In genomic region chr2:66440711-66441110, GRCm38 (mm10) we compare ENCODE assay signal across 9 mouse cellular contexts. TPM values are rescaled to one million over a fixed set of nuclear protein-coding genes. Genes with fewer than 3 reads are reported as not detected.
A peak's percentile ranks its signal among the peaks of the same experiment; 100 is the strongest.
DNase-seq lines count a peak whose midpoint lies in the region; ATAC-seq lines count a peak whose summit lies in the region.
"Had no signal": no experiment of that assay in that cellular context is flagged by ENCODE, and none has a peak within 500 bp of the region (broad histone marks: within the 10 kb centered on the region; RNA-seq: fewer than 3 reads in every experiment).

Scn1a (minus strand) TSS chr2:66440840.

- H3K9me3 ChIP-seq in forebrain, embryonic 14.5 days (replicated peaks; ENCODE audit: control insufficient read depth, low read length), result no peaks in the 10 kb centered on the region
- no peaks in the 10 kb centered on the region for H3K9me3 ChIP-seq in neural tube, embryonic 13.5 days
- H3K9me3 ChIP-seq: liver, embryonic 15.5 days had no signal

- H3K4me2 ChIP-seq in forebrain, embryonic 14.5 days (ENCODE audit: low read length), result peak within 1 kb of the TSS; percentile 58
- peak within 1 kb of the TSS; percentile 71 for H3K4me2 ChIP-seq in neural tube, embryonic 13.5 days
- H3K4me2 ChIP-seq: liver, embryonic 15.5 days had no signal

- 0 out of 2 replicates have a peak, but pooled peaks cover 3% of the 10 kb centered on the region for H3K4me1 ChIP-seq in forebrain, embryonic 14.5 days (ENCODE audit: control insufficient read depth, insufficient read depth, low read length)
- H3K4me1 ChIP-seq in neural tube, embryonic 13.5 days (replicated peaks), result peaks cover 14% of the 10 kb centered on the region
- H3K4me1 ChIP-seq: liver, embryonic 15.5 days had no signal

- WGBS in forebrain, embryonic 14.5 days, result 16% methylated on average over 7 of the region's 7 CpGs
- 6% methylated on average over 7 of the region's 7 CpGs for WGBS in neural tube, embryonic 13.5 days

- peak within 1 kb of the TSS; percentile 46; the same call in 1 of the 2 replicates for H3K9ac ChIP-seq in forebrain, embryonic 14.5 days (ENCODE audit: low read length)
- peak within 1 kb of the TSS; percentile 65 for H3K9ac ChIP-seq in neural tube, embryonic 13.5 days
- H3K9ac ChIP-seq: liver, embryonic 15.5 days had no signal

- no peak for ATAC-seq in forebrain, embryonic 14.5 days
- ATAC-seq in neural tube, embryonic 13.5 days (ENCODE audit: low read depth), result 0 out of 2 replicates have a peak, but pooled peaks have one; percentile 38

- no peaks in the 10 kb centered on the region for H3K36me3 ChIP-seq in forebrain, embryonic 14.5 days (ENCODE audit: control insufficient read depth, insufficient read depth, low read length)
- H3K36me3 ChIP-seq in neural tube, embryonic 13.5 days, result no peaks in the 10 kb centered on the region
- H3K36me3 ChIP-seq: liver, embryonic 15.5 days had no signal

- peak; percentile 5 for DNase-seq in ES-CJ7 (ENCODE audit: low read depth, low spot score)
- peak; percentile 87 for DNase-seq in brain, adult 2 months (ENCODE audit: low read depth, low spot score)
- no peak for DNase-seq in forebrain, embryonic 14.5 days (ENCODE audit: low spot score)
- DNase-seq in left cerebral cortex, adult 18-20 months (ENCODE audit: low spot score in 2 of 2), result peak; percentile 24 to 44
- no peak for DNase-seq in spleen, postnatal 10 days (ENCODE audit: low spot score in 2 of 2)
- DNase-seq in spleen, postnatal 4 days (ENCODE audit: low spot score in 2 of 2), result no peak
- DNase-seq in kidney, postnatal 14 days, result no peak

- H3K4me3 ChIP-seq in forebrain, embryonic 14.5 days (ENCODE audit: low read depth, low read length), result peak within 1 kb of the TSS; percentile 26
- peak within 1 kb of the TSS; percentile 41 for H3K4me3 ChIP-seq in neural tube, embryonic 13.5 days
- H3K4me3 ChIP-seq: liver, embryonic 15.5 days had no signal

- H3K27me3 ChIP-seq in forebrain, embryonic 14.5 days (replicated peaks; ENCODE audit: control insufficient read depth, insufficient read depth, low read length), result no peaks in the 10 kb centered on the region
- H3K27me3 ChIP-seq in neural tube, embryonic 13.5 days, result no peaks in the 10 kb centered on the region

- H3K27ac ChIP-seq in forebrain, embryonic 14.5 days (ENCODE audit: low read depth, low read length), result no peak within 1 kb of the TSS
- H3K27ac ChIP-seq in neural tube, embryonic 13.5 days (replicated peaks), result peak within 1 kb of the TSS; percentile 34; the same call in 1 of the 2 replicates
- H3K27ac ChIP-seq: liver, embryonic 15.5 days had no signal

RNA-seq across cellular contexts. Expression of gene Scn1a, which starts in this region (rescaled TPM):
- polyA plus RNA-seq in forebrain, embryonic 14.5 days (2014; fragmentation: Nextera tagmentation; extraction: Ambion mirVana), result 4.6 and 7.6 TPM in 2 replicates
- 100 to 1,000 TPM; 102 to 126 TPM for total RNA-seq in left cerebral cortex, adult 18-20 months (2021)
- 13.1 and 14.9 TPM in 2 replicates for polyA plus RNA-seq in neural tube, embryonic 13.5 days (2015; fragmentation: Nextera tagmentation; extraction: Ambion mirVana)
- polyA plus RNA-seq: liver, embryonic 15.5 days had no signal

Comparison
In these comparisons a context has a peak if more than half of its experiments do, and no peak if none do; other contexts are left out.
1. DNase-seq: peak in ES-CJ7 (single experiment), brain, adult 2 months (single experiment) and left cerebral cortex, adult 18-20 months (2 of 2); none in forebrain, embryonic 14.5 days (single experiment), spleen, postnatal 10 days (0 of 2), spleen, postnatal 4 days (0 of 2) and kidney, postnatal 14 days (single experiment).